ENCODE assay signal across 8 mouse cellular contexts in the genomic region with DNA sequence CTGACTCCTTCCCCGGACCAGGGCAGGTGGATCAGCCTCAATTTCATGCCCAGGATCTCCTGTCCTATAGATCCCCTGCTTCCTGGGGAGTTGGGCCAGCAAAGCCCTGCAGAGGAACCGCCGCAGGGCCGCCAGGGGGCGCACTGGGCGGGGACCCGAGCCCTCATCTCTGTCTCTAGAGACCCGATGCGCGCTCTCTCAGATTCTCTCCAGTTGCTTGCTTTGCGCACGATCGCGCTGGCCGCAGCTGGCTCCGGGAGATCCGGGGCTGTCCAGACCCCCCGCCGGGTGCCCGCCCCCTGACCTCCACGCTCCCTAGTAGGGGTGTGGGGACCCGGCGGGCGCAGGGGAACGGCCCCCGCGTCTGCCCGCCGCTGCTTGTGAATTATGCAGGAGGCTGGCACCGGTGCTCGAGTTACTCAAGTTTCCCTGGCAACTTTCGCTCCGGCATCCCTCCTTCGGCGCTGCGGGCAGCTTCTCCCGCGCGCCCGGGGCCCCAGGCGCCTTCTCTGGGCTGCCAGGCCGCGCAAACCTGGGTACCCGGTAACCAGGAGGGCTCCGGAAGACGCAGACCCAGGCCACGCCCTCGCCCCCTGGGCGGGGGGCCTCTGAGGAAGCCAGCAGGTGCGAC. TPM values are rescaled to one million over a fixed set of nuclear protein-coding genes. Genes with fewer than 3 reads are reported as not detected.
DNase-seq lines count a peak whose midpoint lies in the region; ATAC-seq and TF ChIP-seq lines count a peak whose summit lies in the region.

No protein-coding gene starts in this region.

- H3K27me3 ChIP-seq in embryonic facial prominence, embryonic 11.5 days (ENCODE audit: control insufficient read depth, insufficient read depth, low read length): peaks cover 47% of the 10 kb centered on the region
- peaks cover 98% of the 10 kb centered on the region for H3K27me3 ChIP-seq in heart, embryonic 13.5 days (replicated peaks)
- H3K27me3 ChIP-seq in liver, embryonic 14.5 days (ENCODE audit: control insufficient read depth, insufficient read depth, low read length): peaks cover 21% of the 10 kb centered on the region
- H3K27me3 ChIP-seq in neural tube, embryonic 13.5 days: peaks cover 81% of the 10 kb centered on the region

- peak; percentile 9 to 19 for DNase-seq in heart, adult 18-20 months
- DNase-seq in heart, postnatal 25 days (ENCODE audit: low spot score): no peak
- peak; percentile 80 for DNase-seq in embryonic facial prominence, embryonic 11.5 days (ENCODE audit: low spot score)
- peak; percentile 90 for DNase-seq in kidney, postnatal 10 days
- peak; percentile 5 to 19 (median 7) for DNase-seq in liver, embryonic 14.5 days (ENCODE audit: low read depth in 3 of 3, low spot score in 3 of 3)
- peak; percentile 75 for DNase-seq in testis, postnatal 10 days (ENCODE audit: low spot score)

- 1% methylated on average over 45 of the region's 50 CpGs for WGBS in embryonic facial prominence, embryonic 11.5 days
- WGBS in heart, embryonic 13.5 days: 2% methylated on average over 47 of the region's 50 CpGs
- 1% methylated on average over 50 of the region's 50 CpGs for WGBS in liver, embryonic 14.5 days (ENCODE audit: insufficient replicate concordance)
- 1% methylated on average over 50 of the region's 50 CpGs for WGBS in neural tube, embryonic 13.5 days

- H3K27ac ChIP-seq in embryonic facial prominence, embryonic 11.5 days (replicated peaks; ENCODE audit: low read depth, low read length): no peak overlapping the region
- no peak overlapping the region for H3K27ac ChIP-seq in heart, embryonic 13.5 days (replicated peaks)
- H3K27ac ChIP-seq in liver, embryonic 14.5 days: no peak overlapping the region
- H3K27ac ChIP-seq in neural tube, embryonic 13.5 days (replicated peaks): 0 out of 2 replicates have a peak overlapping the region, but pooled peaks have one; percentile 9

- H3K4me3 ChIP-seq in embryonic facial prominence, embryonic 11.5 days (ENCODE audit: low read depth, low read length): peak overlapping the region; percentile 47
- peak overlapping the region; percentile 54 for H3K4me3 ChIP-seq in heart, embryonic 13.5 days
- H3K4me3 ChIP-seq in liver, embryonic 14.5 days (ENCODE audit: insufficient read depth in 1 of 2, low read depth in 2 of 2, low read length in 2 of 2): peak overlapping the region; percentile 39 to 48
- H3K4me3 ChIP-seq in neural tube, embryonic 13.5 days: peak overlapping the region; percentile 49

- no peaks in the 10 kb centered on the region for H3K36me3 ChIP-seq in embryonic facial prominence, embryonic 11.5 days (replicated peaks; ENCODE audit: control insufficient read depth, insufficient read depth, low read depth, low read length)
- H3K36me3 ChIP-seq in heart, embryonic 13.5 days: no peaks in the 10 kb centered on the region
- H3K36me3 ChIP-seq in liver, embryonic 14.5 days (replicated peaks; ENCODE audit: control insufficient read depth, insufficient read depth, low read depth): no peaks in the 10 kb centered on the region
- no peaks in the 10 kb centered on the region for H3K36me3 ChIP-seq in neural tube, embryonic 13.5 days

- 0 out of 2 replicates have a peak overlapping the region, but pooled peaks have one; percentile 32 for H3K9ac ChIP-seq in embryonic facial prominence, embryonic 11.5 days (replicated peaks; ENCODE audit: low read length)
- H3K9ac ChIP-seq in heart, embryonic 13.5 days: peak overlapping the region; percentile 68
- no peak overlapping the region for H3K9ac ChIP-seq in liver, embryonic 14.5 days (replicated peaks)
- H3K9ac ChIP-seq in neural tube, embryonic 13.5 days: peak overlapping the region; percentile 64

- intact Hi-C loops in heart, postnatal 25 days (cut with DNase I): no loop called here

- peak overlapping the region; percentile 91 for H3K4me2 ChIP-seq in embryonic facial prominence, embryonic 11.5 days (ENCODE audit: low read depth, low read length)
- H3K4me2 ChIP-seq in heart, embryonic 13.5 days: peak overlapping the region; percentile 95
- peak overlapping the region; percentile 50 for H3K4me2 ChIP-seq in liver, embryonic 14.5 days (ENCODE audit: low read depth)
- peak overlapping the region; percentile 95 for H3K4me2 ChIP-seq in neural tube, embryonic 13.5 days

- peak; percentile 34; the same call in 1 of the 2 replicates for ATAC-seq in embryonic facial prominence, embryonic 11.5 days (replicated peaks; ENCODE audit: insufficient number of reproducible peaks, low FRiP score, low TSS enrichment, low read depth)
- ATAC-seq in heart, embryonic 13.5 days (ENCODE audit: extremely low read depth, insufficient number of reproducible peaks, low FRiP score, low TSS enrichment): no peak
- ATAC-seq in liver, embryonic 14.5 days (ENCODE audit: insufficient read depth): peak; percentile 52; the same call in 1 of the 2 replicates
- peak; percentile 82 for ATAC-seq in neural tube, embryonic 13.5 days (ENCODE audit: low read depth)

- H3K4me1 ChIP-seq in embryonic facial prominence, embryonic 11.5 days (ENCODE audit: control insufficient read depth, insufficient read depth, low read length): no peaks in the 10 kb centered on the region
- peaks cover 15% of the 10 kb centered on the region for H3K4me1 ChIP-seq in heart, embryonic 13.5 days
- H3K4me1 ChIP-seq in liver, embryonic 14.5 days (replicated peaks; ENCODE audit: control insufficient read depth in 2 of 2, insufficient read depth in 2 of 2, low read length in 1 of 2): no peaks in the 10 kb centered on the region
- peaks cover 21% of the 10 kb centered on the region for H3K4me1 ChIP-seq in neural tube, embryonic 13.5 days (replicated peaks)

- peak; percentile 79 for TF ChIP-seq CTCF in liver, embryonic 14.5 days (IDR thresholded peaks at IDR 0.05; ENCODE audit: low read depth)

- H3K9me3 ChIP-seq in embryonic facial prominence, embryonic 11.5 days (replicated peaks; ENCODE audit: control insufficient read depth, low read length): no peaks in the 10 kb centered on the region
- no peaks in the 10 kb centered on the region for H3K9me3 ChIP-seq in heart, embryonic 13.5 days
- H3K9me3 ChIP-seq in liver, embryonic 14.5 days (ENCODE audit: control insufficient read depth, low read length): no peaks in the 10 kb centered on the region
- no peaks in the 10 kb centered on the region for H3K9me3 ChIP-seq in neural tube, embryonic 13.5 days

- TF ChIP-seq EP300 in liver, embryonic 14.5 days (IDR thresholded peaks at IDR 0.05; ENCODE audit: low read depth): no peak

RNA-seq across cellular contexts. Expression of gene Shank2, which starts 22.9 kb away (rescaled TPM):
- total RNA-seq in heart, adult 18-20 months (2021): under 1 TPM; 0.20 to 0.41 TPM
- under 1 TPM; 0.42 to 0.59 TPM for total RNA-seq in heart, postnatal 25 days (2021)
- 0.98 and 1.3 TPM in 2 replicates for polyA plus RNA-seq in embryonic facial prominence, embryonic 11.5 days (2014; fragmentation: Nextera tagmentation; extraction: Ambion mirVana)
- polyA plus RNA-seq in heart, embryonic 13.5 days (2015; fragmentation: Nextera tagmentation; extraction: Ambion mirVana): 0.15 and 0.37 TPM in 2 replicates
- 0.35 and 0.47 TPM in 2 replicates for polyA plus RNA-seq in liver, embryonic 14.5 days (2012; rRNA removed)
- 0.17 and 0.27 TPM in 2 replicates for polyA plus RNA-seq in liver, embryonic 14.5 days (2014; fragmentation: Nextera tagmentation; extraction: Ambion mirVana)
- 6.4 and 6.7 TPM in 2 replicates for polyA plus RNA-seq in neural tube, embryonic 13.5 days (2015; fragmentation: Nextera tagmentation; extraction: Ambion mirVana)
